Mouse (Mus musculus): Measurements from ENCODE around the gene Zfp46. TPM values are rescaled to one million over a fixed set of nuclear protein-coding genes. Genes with fewer than 3 reads are reported as not detected.
A peak's percentile ranks its signal among the peaks of the same experiment; 100 is the strongest.

Zfp46 gene
- polyA plus RNA-seq, 1 experiment = 15.6 TPM

DNA sequence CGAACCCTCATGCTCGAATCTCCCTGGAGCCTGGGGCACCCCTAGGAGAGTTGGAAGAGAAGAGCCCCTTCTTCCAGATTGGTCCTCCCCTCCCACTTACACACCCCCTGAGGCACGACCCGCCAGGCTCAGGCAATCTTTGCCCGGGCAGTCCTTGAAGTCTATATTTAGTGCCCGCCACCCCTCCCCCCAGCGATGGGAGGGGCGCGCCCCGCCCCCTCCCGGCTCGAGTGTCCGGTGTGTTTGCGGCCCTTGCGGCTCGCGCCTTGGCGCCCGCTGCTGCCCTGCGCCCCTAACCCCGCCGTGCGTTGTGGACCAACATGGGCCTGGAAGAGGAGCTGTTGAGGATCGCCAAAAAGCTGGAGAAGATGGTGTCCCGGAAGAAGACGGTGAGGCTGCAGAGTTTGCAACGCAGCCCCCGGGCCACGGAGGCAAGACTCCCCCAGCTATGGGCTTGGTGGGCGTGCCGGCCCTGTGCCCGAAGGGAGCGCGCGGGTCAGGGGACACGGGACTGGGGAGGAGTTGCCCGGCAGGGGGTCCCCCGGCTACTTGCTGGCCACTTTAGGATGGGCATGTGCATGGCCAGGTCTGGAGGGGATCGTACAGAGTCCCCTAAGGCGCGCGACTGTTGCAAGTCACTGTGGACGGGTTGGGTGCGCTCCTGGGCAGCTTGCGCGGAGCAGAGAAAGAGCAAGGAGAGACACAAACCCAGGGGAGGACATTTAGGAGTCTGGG, 36.6 kb upstream of the Zfp46 start, which contains the start of gene Tcea3:
Gene Tcea3 (plus strand): TSS at position 1 of the 735 bp plus-strand sequence.
- Histone ChIP-seq H3K27ac (ENCODE audit: control insufficient read depth, insufficient read depth, low read length) (no peak within 1 kb of the TSS), H3K36me3 (ENCODE audit: control insufficient read depth, insufficient read depth, low read length) (no peaks in the 10 kb centered on the region), H3K4me3 (ENCODE audit: control insufficient read depth, insufficient read depth, low read length) (peak within 1 kb of the TSS; percentile 24), H3K27me3 (ENCODE audit: control insufficient read depth, insufficient read depth, low read length) (peaks cover 41% of the 10 kb centered on the region), H3K4me1 (replicated peaks; ENCODE audit: control insufficient read depth, insufficient read depth, low read length) (peaks cover 20% of the 10 kb centered on the region)
- no peak for DNase-seq
- TF ChIP-seq CTCF (IDR thresholded peaks at IDR 0.05; ENCODE audit: borderline replicate concordance, control insufficient read depth, extremely low read depth, insufficient read depth, low read length, poor library complexity) (no peak), POLR2A (IDR thresholded peaks at IDR 0.05; ENCODE audit: control insufficient read depth, extremely low read depth, insufficient read depth, low read length, poor library complexity) (no peak)
- WGBS = 2% methylated on average over 46 of the region's 46 CpGs

DNA sequence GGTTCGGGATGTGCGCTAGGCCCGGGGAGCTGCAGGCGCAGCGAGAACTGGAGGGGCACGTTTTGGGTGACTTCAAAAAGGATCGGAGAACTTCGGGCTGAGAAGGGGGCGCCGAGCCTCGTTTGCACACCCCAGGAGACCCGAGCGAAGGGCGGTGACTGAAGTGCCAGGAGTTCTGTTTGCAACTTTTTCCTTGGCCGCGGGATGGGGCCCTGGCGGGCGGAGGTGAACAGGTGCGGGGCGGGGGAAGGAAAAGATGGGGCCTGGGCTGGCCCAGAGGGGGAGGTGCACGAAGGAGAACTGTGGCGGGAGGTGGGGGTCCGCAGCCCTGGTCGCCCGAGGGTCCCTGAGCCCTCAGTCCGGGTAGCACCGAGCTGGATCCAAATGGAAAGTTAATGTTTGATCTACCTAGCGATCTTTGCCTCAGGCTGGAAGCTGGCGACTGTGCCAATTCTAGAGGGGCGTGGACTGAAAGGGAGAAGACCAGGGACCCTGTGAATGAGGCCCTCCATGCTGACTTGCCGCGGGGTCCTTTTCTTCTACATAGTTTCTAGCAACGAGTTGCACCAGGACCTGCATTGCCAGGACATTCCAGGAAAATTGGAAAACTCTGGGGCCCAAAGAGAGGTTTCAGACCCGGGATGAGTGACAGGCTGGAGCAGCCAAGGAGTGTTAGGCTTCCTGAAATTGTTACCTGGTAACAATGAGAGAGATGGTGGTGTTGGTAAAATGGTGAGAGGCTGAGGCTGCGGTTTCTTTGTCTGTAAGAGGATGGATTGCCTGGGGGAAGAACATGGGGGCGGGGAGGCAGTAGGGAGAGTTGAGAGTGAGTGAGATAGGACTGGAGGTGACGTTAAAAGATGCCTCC, 35.8 kb upstream of the Zfp46 start:
- TF ChIP-seq CTCF (IDR thresholded peaks at IDR 0.05; ENCODE audit: borderline replicate concordance, control insufficient read depth, extremely low read depth, insufficient read depth, low read length, poor library complexity) (no peak), POLR2A (IDR thresholded peaks at IDR 0.05; ENCODE audit: control insufficient read depth, extremely low read depth, insufficient read depth, low read length, poor library complexity) (no peak)
- peaks cover 41% of the 10 kb centered on the region for H3K27me3 ChIP-seq (ENCODE audit: control insufficient read depth, insufficient read depth, low read length)

DNA sequence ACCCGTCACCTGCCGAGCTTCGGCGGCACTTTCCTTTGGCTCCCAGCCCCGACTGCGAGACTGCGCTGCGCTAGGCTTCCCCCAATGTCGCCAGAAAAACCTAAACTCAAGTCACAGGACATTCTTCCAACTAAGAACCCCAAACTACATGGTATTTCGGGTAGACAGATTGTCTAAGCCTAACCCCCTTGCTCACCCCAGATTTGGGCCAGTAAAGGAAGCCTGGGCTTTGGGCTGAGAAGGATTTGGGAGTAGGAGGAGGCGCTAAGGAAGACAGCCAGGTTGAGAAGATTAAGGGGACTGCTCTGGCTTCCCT, 35.2 kb upstream of the Zfp46 start:
- 21% methylated on average over 11 of the region's 11 CpGs for WGBS
- Histone ChIP-seq H3K36me3 (ENCODE audit: control insufficient read depth, insufficient read depth, low read length) (no peaks in the 10 kb centered on the region), H3K4me3 (ENCODE audit: control insufficient read depth, insufficient read depth, low read length) (no peak overlapping the region), H3K27ac (ENCODE audit: control insufficient read depth, insufficient read depth, low read length) (no peak overlapping the region), H3K27me3 (ENCODE audit: control insufficient read depth, insufficient read depth, low read length) (peaks cover 41% of the 10 kb centered on the region), H3K4me1 (replicated peaks; ENCODE audit: control insufficient read depth, insufficient read depth, low read length) (peaks cover 20% of the 10 kb centered on the region)
- TF ChIP-seq CTCF (IDR thresholded peaks at IDR 0.05; ENCODE audit: borderline replicate concordance, control insufficient read depth, extremely low read depth, insufficient read depth, low read length, poor library complexity) (no peak), POLR2A (IDR thresholded peaks at IDR 0.05; ENCODE audit: control insufficient read depth, extremely low read depth, insufficient read depth, low read length, poor library complexity) (no peak)
- no peak for DNase-seq

More for the DNA sequence above, 35.8 kb upstream of the Zfp46 start:
- Histone ChIP-seq H3K27ac (ENCODE audit: control insufficient read depth, insufficient read depth, low read length) (no peak overlapping the region), H3K4me1 (replicated peaks; ENCODE audit: control insufficient read depth, insufficient read depth, low read length) (peaks cover 20% of the 10 kb centered on the region), H3K4me3 (ENCODE audit: control insufficient read depth, insufficient read depth, low read length) (peak overlapping the region; percentile 24; the same call in 1 of the 2 replicates), H3K36me3 (ENCODE audit: control insufficient read depth, insufficient read depth, low read length) (no peaks in the 10 kb centered on the region)
- 4% methylated on average over 37 of the region's 37 CpGs for WGBS
- no peak for DNase-seq

DNA sequence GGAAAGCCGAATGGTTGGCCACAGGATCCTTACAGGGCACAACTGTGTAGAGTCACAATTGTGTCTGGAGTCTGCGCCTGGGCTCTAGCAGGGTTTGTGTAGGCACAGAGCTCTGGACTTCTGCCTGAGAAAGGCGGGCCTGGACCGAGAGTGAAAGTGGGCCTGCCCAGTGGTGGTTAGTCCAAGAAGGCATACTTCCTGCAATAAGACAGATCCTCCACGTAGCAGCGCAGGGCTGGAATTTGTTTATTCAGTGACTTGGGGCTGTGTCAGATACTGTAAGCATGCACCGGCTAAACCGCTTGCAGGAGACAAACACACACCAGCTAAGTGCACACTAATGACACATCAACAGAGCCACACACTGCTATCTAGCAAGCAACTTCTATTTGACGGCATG, 34.7 kb upstream of the Zfp46 start:
- TF ChIP-seq CTCF (IDR thresholded peaks at IDR 0.05; ENCODE audit: borderline replicate concordance, control insufficient read depth, extremely low read depth, insufficient read depth, low read length, poor library complexity) = no peak
- no peak for TF ChIP-seq POLR2A (IDR thresholded peaks at IDR 0.05; ENCODE audit: control insufficient read depth, extremely low read depth, insufficient read depth, low read length, poor library complexity)

DNA sequence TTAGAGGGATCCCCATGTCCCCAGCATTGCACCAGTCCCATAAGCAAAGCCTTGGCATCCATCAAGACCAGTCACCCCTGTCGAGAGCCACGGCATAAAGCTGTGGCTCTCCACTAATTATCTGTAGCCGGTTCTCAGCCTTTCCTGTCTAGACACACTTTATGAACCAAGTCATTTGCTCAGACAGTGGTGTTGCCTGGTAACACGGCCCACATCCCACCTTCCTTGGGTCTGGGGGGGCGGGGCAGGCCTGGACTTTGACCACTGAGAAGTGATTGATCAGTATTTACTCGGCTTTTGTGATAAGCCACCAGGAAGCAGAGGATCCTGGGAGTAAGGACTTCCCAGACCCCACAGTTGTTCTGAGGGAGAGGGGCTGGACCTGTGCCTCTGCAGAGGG, 28.6 kb upstream of the Zfp46 start:
- H3K36me3 ChIP-seq (ENCODE audit: control insufficient read depth, insufficient read depth, low read length) = no peaks in the 10 kb centered on the region
- no peaks in the 10 kb centered on the region for H3K4me1 ChIP-seq (replicated peaks; ENCODE audit: control insufficient read depth, insufficient read depth, low read length)
- no peaks in the 10 kb centered on the region for H3K27me3 ChIP-seq (ENCODE audit: control insufficient read depth, insufficient read depth, low read length)

More for the DNA sequence above, 34.7 kb upstream of the Zfp46 start:
- Histone ChIP-seq H3K4me3 (ENCODE audit: control insufficient read depth, insufficient read depth, low read length) (no peak overlapping the region), H3K27ac (ENCODE audit: control insufficient read depth, insufficient read depth, low read length) (no peak overlapping the region), H3K27me3 (ENCODE audit: control insufficient read depth, insufficient read depth, low read length) (peaks cover 39% of the 10 kb centered on the region), H3K36me3 (ENCODE audit: control insufficient read depth, insufficient read depth, low read length) (no peaks in the 10 kb centered on the region), H3K4me1 (replicated peaks; ENCODE audit: control insufficient read depth, insufficient read depth, low read length) (peaks cover 20% of the 10 kb centered on the region)
- DNase-seq = no peak
- WGBS = 64% methylated on average over 9 of the region's 9 CpGs

DNA sequence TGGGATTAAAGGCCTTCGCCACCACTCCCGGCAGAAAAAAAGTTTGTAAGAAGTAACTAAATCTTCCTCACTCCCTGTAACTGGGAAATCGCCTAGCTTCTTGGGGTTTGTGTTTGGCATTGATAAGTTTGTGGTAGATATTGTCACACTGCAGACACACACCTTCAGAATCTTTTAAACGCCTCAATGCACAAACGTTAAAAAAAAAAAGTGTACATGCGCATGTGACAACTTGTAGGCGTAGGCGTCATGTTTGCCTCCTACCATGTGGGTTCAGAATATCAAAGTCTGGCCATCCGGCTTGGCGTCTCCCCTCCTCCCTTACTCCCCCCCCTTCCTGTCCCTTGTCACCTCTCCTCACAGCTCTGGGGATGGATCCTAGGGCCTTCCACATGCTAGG, 27.8 kb upstream of the Zfp46 start:
- Histone ChIP-seq H3K27ac (ENCODE audit: control insufficient read depth, insufficient read depth, low read length) (no peak overlapping the region), H3K36me3 (ENCODE audit: control insufficient read depth, insufficient read depth, low read length) (no peaks in the 10 kb centered on the region), H3K4me1 (replicated peaks; ENCODE audit: control insufficient read depth, insufficient read depth, low read length) (no peaks in the 10 kb centered on the region), H3K4me3 (ENCODE audit: control insufficient read depth, insufficient read depth, low read length) (no peak overlapping the region), H3K27me3 (ENCODE audit: control insufficient read depth, insufficient read depth, low read length) (no peaks in the 10 kb centered on the region)
- TF ChIP-seq CTCF (IDR thresholded peaks at IDR 0.05; ENCODE audit: borderline replicate concordance, control insufficient read depth, extremely low read depth, insufficient read depth, low read length, poor library complexity) (no peak), POLR2A (IDR thresholded peaks at IDR 0.05; ENCODE audit: control insufficient read depth, extremely low read depth, insufficient read depth, low read length, poor library complexity) (no peak)
- no peak for DNase-seq
- 74% methylated on average over 10 of the region's 10 CpGs for WGBS

More for the DNA sequence above, 28.6 kb upstream of the Zfp46 start:
- Histone ChIP-seq H3K27ac (ENCODE audit: control insufficient read depth, insufficient read depth, low read length) (no peak overlapping the region), H3K4me3 (ENCODE audit: control insufficient read depth, insufficient read depth, low read length) (no peak overlapping the region)
- DNase-seq = no peak
- TF ChIP-seq CTCF (IDR thresholded peaks at IDR 0.05; ENCODE audit: borderline replicate concordance, control insufficient read depth, extremely low read depth, insufficient read depth, low read length, poor library complexity) (no peak), POLR2A (IDR thresholded peaks at IDR 0.05; ENCODE audit: control insufficient read depth, extremely low read depth, insufficient read depth, low read length, poor library complexity) (no peak)
- WGBS = 68% methylated on average over 6 of the region's 6 CpGs
